ENCODE assay signal across 8 mouse cellular contexts in genomic region chr7:80994663-80995005, GRCm38 (mm10). TPM values are rescaled to one million over a fixed set of nuclear protein-coding genes. Genes with fewer than 3 reads are reported as not detected.
DNase-seq lines count a peak whose midpoint lies in the region; ATAC-seq and TF ChIP-seq lines count a peak whose summit lies in the region.

No protein-coding gene starts in this region.

- peak overlapping the region; percentile 89 for H3K4me2 ChIP-seq in heart, embryonic 14.5 days (ENCODE audit: low read length)
- H3K4me2 ChIP-seq in limb, embryonic 15.5 days, result peak overlapping the region; percentile 73
- H3K4me2 ChIP-seq in stomach, embryonic 16.5 days (ENCODE audit: low read depth, low read length), result peak overlapping the region; percentile 93

- peak overlapping the region in 1 of 2 experiments; percentile 98; a peak in 2 of 4 replicates for H3K27ac ChIP-seq in heart, embryonic 14.5 days (replicated peaks in 1 of 2; ENCODE audit: control insufficient read depth in 1 of 2, insufficient read depth in 1 of 2, low read depth in 2 of 2, low read length in 2 of 2)
- no peak overlapping the region for H3K27ac ChIP-seq in ES-Bruce4 (ENCODE audit: insufficient read depth, low read length)
- H3K27ac ChIP-seq in limb, embryonic 15.5 days, result no peak overlapping the region
- no peak overlapping the region for H3K27ac ChIP-seq in stomach, embryonic 16.5 days (ENCODE audit: low read length)

- peak overlapping the region; percentile 99 for H3K9ac ChIP-seq in heart, embryonic 14.5 days (ENCODE audit: low read length)
- peak overlapping the region; percentile 61; the same call in 1 of the 2 replicates for H3K9ac ChIP-seq in ES-Bruce4 (ENCODE audit: low read depth, poor library complexity, severe bottlenecking)
- H3K9ac ChIP-seq in limb, embryonic 15.5 days, result no peak overlapping the region; the same call in 1 of the 2 replicates
- peak overlapping the region; percentile 100 for H3K9ac ChIP-seq in stomach, embryonic 16.5 days (ENCODE audit: low read length)

- H3K27me3 ChIP-seq in heart, embryonic 14.5 days (ENCODE audit: control insufficient read depth, insufficient read depth, low read length), result no peaks in the 10 kb centered on the region
- H3K27me3 ChIP-seq in ES-Bruce4 (ENCODE audit: control insufficient read depth, insufficient read depth, low read length, poor library complexity, severe bottlenecking), result no peaks in the 10 kb centered on the region
- no peaks in the 10 kb centered on the region for H3K27me3 ChIP-seq in limb, embryonic 15.5 days
- no peaks in the 10 kb centered on the region for H3K27me3 ChIP-seq in stomach, embryonic 16.5 days (ENCODE audit: control insufficient read depth, insufficient read depth, low read length)

- H3K4me3 ChIP-seq in heart, embryonic 14.5 days (ENCODE audit: control insufficient read depth in 1 of 2, insufficient read depth in 1 of 2, low read depth in 1 of 2, low read length in 2 of 2), result peak overlapping the region; percentile 95 to 96
- H3K4me3 ChIP-seq in ES-Bruce4 (ENCODE audit: low read depth, low read length), result peak overlapping the region; percentile 64; the same call in 1 of the 2 replicates
- H3K4me3 ChIP-seq in limb, embryonic 15.5 days, result peak overlapping the region; percentile 95
- H3K4me3 ChIP-seq in stomach, embryonic 16.5 days (replicated peaks; ENCODE audit: low read length), result peak overlapping the region; percentile 98

- ATAC-seq in heart, embryonic 14.5 days (ENCODE audit: insufficient number of reproducible peaks, insufficient read depth, low FRiP score, low read depth), result no peak
- 0 out of 2 replicates have a peak, but pooled peaks have one; percentile 9 for ATAC-seq in erythroblast, adult 5-6 weeks (replicated peaks; ENCODE audit: low FRiP score, poor library complexity, severe bottlenecking)
- no peak for ATAC-seq in limb, embryonic 15.5 days (ENCODE audit: insufficient number of reproducible peaks, low FRiP score, low TSS enrichment, low read depth)
- ATAC-seq in stomach, embryonic 16.5 days (ENCODE audit: insufficient read depth, low FRiP score), result no peak

- no peak for TF ChIP-seq CTCF in ES-Bruce4 (IDR thresholded peaks at IDR 0.05; ENCODE audit: low read depth, low read length)

- no peak for TF ChIP-seq EP300 in ES-Bruce4 (IDR thresholded peaks at IDR 0.05; ENCODE audit: insufficient read depth, low read depth, low read length)

- 0 out of 2 replicates have a peak, but pooled peaks cover 6% of the 10 kb centered on the region for H3K36me3 ChIP-seq in heart, embryonic 14.5 days (ENCODE audit: control insufficient read depth, insufficient read depth, low read length)
- H3K36me3 ChIP-seq in ES-Bruce4 (ENCODE audit: control insufficient read depth, insufficient read depth, low read length, poor library complexity, severe bottlenecking), result no peaks in the 10 kb centered on the region
- H3K36me3 ChIP-seq in limb, embryonic 15.5 days, result peaks cover 3% of the 10 kb centered on the region; the same call in 1 of the 2 replicates
- no peaks in the 10 kb centered on the region for H3K36me3 ChIP-seq in stomach, embryonic 16.5 days (ENCODE audit: control insufficient read depth, insufficient read depth, low read length)

- 18% methylated on average over 6 of the region's 6 CpGs for WGBS in heart, embryonic 14.5 days
- WGBS in limb, embryonic 15.5 days, result 23% methylated on average over 6 of the region's 6 CpGs
- 34% methylated on average over 6 of the region's 6 CpGs for WGBS in stomach, embryonic 16.5 days

- DNase-seq in heart, adult 8-10 months (ENCODE audit: low spot score), result no peak
- no peak for DNase-seq in urinary bladder, postnatal 4 days (ENCODE audit: low spot score in 2 of 2)
- no peak for DNase-seq in retina, postnatal 1 day

- peaks cover 10 to 29% of the 10 kb centered on the region in 2 experiments for H3K4me1 ChIP-seq in heart, embryonic 14.5 days (ENCODE audit: control insufficient read depth in 2 of 2, insufficient read depth in 2 of 2, low read length in 2 of 2)
- no peaks in the 10 kb centered on the region for H3K4me1 ChIP-seq in ES-Bruce4 (ENCODE audit: control insufficient read depth, insufficient read depth, low read length)
- H3K4me1 ChIP-seq in limb, embryonic 15.5 days, result peaks cover 32% of the 10 kb centered on the region
- peaks cover 24% of the 10 kb centered on the region for H3K4me1 ChIP-seq in stomach, embryonic 16.5 days (ENCODE audit: control insufficient read depth, insufficient read depth, low read length)

- no peaks in the 10 kb centered on the region for H3K9me3 ChIP-seq in heart, embryonic 14.5 days (ENCODE audit: control insufficient read depth, low read length)
- H3K9me3 ChIP-seq in ES-Bruce4 (replicated peaks; ENCODE audit: control insufficient read depth, insufficient read depth, low read length, poor library complexity, severe bottlenecking), result no peaks in the 10 kb centered on the region
- H3K9me3 ChIP-seq in limb, embryonic 15.5 days, result no peaks in the 10 kb centered on the region
- no peaks in the 10 kb centered on the region for H3K9me3 ChIP-seq in stomach, embryonic 16.5 days (replicated peaks; ENCODE audit: control insufficient read depth, low read length)

- TF ChIP-seq POLR2A in ES-Bruce4 (IDR thresholded peaks at IDR 0.05; ENCODE audit: insufficient read depth, low read length), result no peak

RNA-seq across cellular contexts. Expression of gene Zfp592, which starts 1.2 kb away (rescaled TPM):
- 10.2 and 10.4 TPM in 2 replicates for polyA plus RNA-seq in heart, embryonic 14.5 days (2014; fragmentation: Nextera tagmentation; extraction: Ambion mirVana)
- 10 to 100 TPM; 13.5 to 18.1 (median 16.3) TPM for total RNA-seq in heart, adult 8-10 months (2022)
- polyA plus RNA-seq in ES-Bruce4 (2011; ENCODE audit: insufficient read depth, insufficient read length, low read depth, missing spikeins), result 16.8 and 20.1 TPM in 2 replicates
- total RNA-seq in erythroblast, adult 5-6 weeks (2015; ENCODE audit: low replicate concordance), result 9.4 and 10.4 TPM in 2 replicates
- total RNA-seq in erythroblast, adult 5-6 weeks (2017; ENCODE audit: low replicate concordance), result 13.8 and 17.7 TPM in 2 replicates
- 11.8 and 15.6 TPM in 2 replicates for polyA plus RNA-seq in limb, embryonic 15.5 days (2015; fragmentation: Nextera tagmentation; extraction: Ambion mirVana)
- 11.5 and 12.1 TPM in 2 replicates for polyA plus RNA-seq in stomach, embryonic 16.5 days (2015; fragmentation: Nextera tagmentation; extraction: Ambion mirVana)

RNA-seq across cellular contexts. Expression of gene Sec11a, which starts 47.1 kb away (rescaled TPM):
- polyA plus RNA-seq in heart, embryonic 14.5 days (2014; fragmentation: Nextera tagmentation; extraction: Ambion mirVana), result 127 and 138 TPM in 2 replicates
- total RNA-seq in heart, adult 8-10 months (2022), result 10 to 100 TPM; 35.3 to 41.0 (median 39.2) TPM
- 110 and 121 TPM in 2 replicates for polyA plus RNA-seq in ES-Bruce4 (2011; ENCODE audit: insufficient read depth, insufficient read length, low read depth, missing spikeins)
- total RNA-seq in erythroblast, adult 5-6 weeks (2015; ENCODE audit: low replicate concordance), result 65.3 and 70.2 TPM in 2 replicates
- 65.7 and 80.3 TPM in 2 replicates for total RNA-seq in erythroblast, adult 5-6 weeks (2017; ENCODE audit: low replicate concordance)
- 219 and 230 TPM in 2 replicates for polyA plus RNA-seq in limb, embryonic 15.5 days (2015; fragmentation: Nextera tagmentation; extraction: Ambion mirVana)
- polyA plus RNA-seq in stomach, embryonic 16.5 days (2015; fragmentation: Nextera tagmentation; extraction: Ambion mirVana), result 227 and 228 TPM in 2 replicates
